In genomic region chr10:86972503-86972826, GRCm38 (mm10) we compare ENCODE assay signal across 9 mouse cellular contexts. TPM values are rescaled to one million over a fixed set of nuclear protein-coding genes. Genes with fewer than 3 reads are reported as not detected.
DNase-seq lines count a peak whose midpoint lies in the region; ATAC-seq lines count a peak whose summit lies in the region.
"Had no signal": no experiment of that assay in that cellular context is flagged by ENCODE, and none has a peak within 500 bp of the region (broad histone marks: within the 10 kb centered on the region; RNA-seq: fewer than 3 reads in every experiment).

No protein-coding gene starts in this region.

- no peaks in the 10 kb centered on the region for H3K9me3 ChIP-seq in stomach, embryonic 16.5 days (replicated peaks; ENCODE audit: control insufficient read depth, low read length)

- H3K4me1 ChIP-seq in stomach, embryonic 16.5 days (ENCODE audit: control insufficient read depth, insufficient read depth, low read length): no peaks in the 10 kb centered on the region

- H3K4me2 ChIP-seq in stomach, embryonic 16.5 days (ENCODE audit: low read depth, low read length): 0 out of 2 replicates have a peak overlapping the region, but pooled peaks have one; percentile 35

- ATAC-seq in stomach, embryonic 16.5 days (ENCODE audit: insufficient read depth, low FRiP score): no peak

- no peak overlapping the region for H3K4me3 ChIP-seq in stomach, embryonic 16.5 days (replicated peaks; ENCODE audit: low read length)

- H3K27me3 ChIP-seq in stomach, embryonic 16.5 days (ENCODE audit: control insufficient read depth, insufficient read depth, low read length): no peaks in the 10 kb centered on the region; the same call in 1 of the 2 replicates

- no peaks in the 10 kb centered on the region for H3K36me3 ChIP-seq in stomach, embryonic 16.5 days (ENCODE audit: control insufficient read depth, insufficient read depth, low read length)

- DNase-seq in adrenal gland, postnatal 10 days: peak; percentile 12
- DNase-seq in adrenal gland, adult 2 months: no peak
- peak; percentile 4 for DNase-seq in lung, postnatal 36 days
- DNase-seq in lung, postnatal 25 days (ENCODE audit: low spot score): no peak
- DNase-seq in liver: peak; percentile 22
- DNase-seq in c-Kit-positive CD71-positive TER-119-positive erythroid progenitor cells, embryonic 14.5 days (ENCODE audit: low spot score): no peak
- no peak for DNase-seq in cerebellum, postnatal 25 days

- no peak overlapping the region for H3K9ac ChIP-seq in stomach, embryonic 16.5 days (ENCODE audit: low read length)

- WGBS in stomach, embryonic 16.5 days: 25% methylated on average over 7 of the region's 7 CpGs

- no peak overlapping the region for H3K27ac ChIP-seq in stomach, embryonic 16.5 days (ENCODE audit: low read length)

RNA-seq across cellular contexts. Expression of gene Stab2, which starts 35.4 kb away (rescaled TPM):
- total RNA-seq in adrenal gland, postnatal 10 days (2021): 10 to 100 TPM; 16.2 to 22.3 TPM
- under 1 TPM; 0.29 to 0.45 TPM for total RNA-seq in adrenal gland, adult 2 months (2021)
- polyA plus RNA-seq in adrenal gland, adult 2 months (2012; rRNA removed): 0.28 and 0.67 TPM in 2 replicates
- polyA plus RNA-seq in stomach, embryonic 16.5 days (2015; fragmentation: Nextera tagmentation; extraction: Ambion mirVana): 2.2 and 6.3 TPM in 2 replicates
- total RNA-seq: common myeloid progenitor, adult 5-6 weeks had no signal

Comparison
In these comparisons a context has a peak if more than half of its experiments do, and no peak if none do; other contexts are left out.
1. DNase-seq: peak in adrenal gland, postnatal 10 days (single experiment), lung, postnatal 36 days (single experiment) and liver (single experiment); none in adrenal gland, adult 2 months (single experiment), lung, postnatal 25 days (single experiment), c-Kit-positive CD71-positive TER-119-positive erythroid progenitor cells, embryonic 14.5 days (single experiment) and cerebellum, postnatal 25 days (0 of 2).
2. RNA of gene Stab2, which starts 35.4 kb away (total RNA-seq): 16.2 to 22.3 TPM in adrenal gland, postnatal 10 days; 0.29 to 0.45 TPM in adrenal gland, adult 2 months; every median in the first group is over 10 times any median in the second.